Mouse (Mus musculus) CH12.LX (cell line): ENCODE data around the gene Vsig10.

Experiments
- CTCF ChIP-seq, 2 experiments: IDR thresholded peaks in 1 of 2; conservative IDR thresholded peaks in 1 of 2; 2 replicates each; pipeline ENCODE4 v1.5.1; 2011 to 2012; ENCODE audit warnings: low read depth in 2 of 2, low read length in 2 of 2, improper control_type of control experiment in 1 of 2, inconsistent platforms in 1 of 2, mild to moderate bottlenecking in 1 of 2, moderate library complexity in 1 of 2
- GABPA ChIP-seq: IDR thresholded peaks from 2 replicates; pipeline ENCODE4 v1.6.1; 2012; ENCODE audit warnings: low read depth, low read length, improper control_type of control experiment, inconsistent platforms; ENCODE audit not compliant: insufficient replicate concordance
- JUN ChIP-seq: IDR thresholded peaks from 2 replicates; pipeline ENCODE4 v1.6.1; 2011; ENCODE audit warnings: low read depth, mild to moderate bottlenecking, low read length, improper control_type of control experiment, moderate library complexity; ENCODE audit not compliant: insufficient read depth
- MAFK ChIP-seq: IDR thresholded peaks from 2 replicates; pipeline ENCODE4 v1.6.1; 2011; ENCODE audit warnings: low read length, improper control_type of control experiment; ENCODE audit not compliant: insufficient replicate concordance
- NRF1 ChIP-seq: IDR thresholded peaks from 2 replicates; pipeline ENCODE4 v1.6.1; 2014; ENCODE audit warnings: low read depth, mild to moderate bottlenecking, inconsistent platforms, low read length, improper control_type of control experiment, moderate library complexity
- RCOR1 ChIP-seq: conservative IDR thresholded peaks from 2 replicates; pipeline ENCODE4 v1.6.1; 2012; ENCODE audit warnings: low read depth, mild to moderate bottlenecking, inconsistent platforms, low read length, improper control_type of control experiment

DNA sequence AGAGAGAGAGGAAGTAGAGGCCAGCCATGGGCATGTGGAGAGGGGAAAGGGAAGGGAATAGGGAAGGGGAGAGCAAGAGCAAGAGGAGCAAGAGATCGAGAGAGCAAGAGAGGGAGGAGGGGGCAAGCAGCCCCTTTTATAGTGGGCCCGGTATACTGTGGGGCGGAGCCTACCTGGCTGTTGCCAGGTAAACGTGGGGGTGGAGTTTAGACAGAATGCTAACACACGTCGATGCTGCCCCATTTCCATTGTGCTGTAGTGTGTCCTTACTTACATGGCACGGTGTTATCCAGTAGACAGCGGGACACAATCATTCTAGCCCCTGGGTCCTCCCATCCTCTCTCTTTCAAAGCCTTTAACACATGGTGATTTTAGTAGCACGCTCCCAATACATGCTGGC lies 80.4 kb downstream of the Vsig10 start:
- TF ChIP-seq JUN (no peak), CTCF (conservative IDR thresholded peaks at IDR 0.05 in 1 of 2, IDR thresholded peaks at IDR 0.05 in 1 of 2; ENCODE audit: low read depth in 2 of 2, low read length in 2 of 2) (no peak), RCOR1 (no peak), MAFK (no peak), GABPA (no peak), NRF1 (no peak)
